Mouse (Mus musculus) cortical plate, adult 2 months (tissue): ENCODE results near the gene Hoxb13.

Experiments used
- CTCF ChIP-seq: fragments of 200-500 bp; IDR thresholded peaks from 2 replicates; pipeline ENCODE4 v1.5.1; 2011; ENCODE audit warnings: mild to moderate bottlenecking, control low read depth, low read length; ENCODE audit not compliant: insufficient read depth; ENCODE audit errors: extremely low read depth
- POLR2A ChIP-seq: fragments of 200-500 bp; IDR thresholded peaks from 2 replicates; pipeline ENCODE4 v1.6.1; 2011; ENCODE audit warnings: mild to moderate bottlenecking, low read length, control low read depth; ENCODE audit not compliant: insufficient read depth; ENCODE audit errors: extremely low read depth

DNA sequence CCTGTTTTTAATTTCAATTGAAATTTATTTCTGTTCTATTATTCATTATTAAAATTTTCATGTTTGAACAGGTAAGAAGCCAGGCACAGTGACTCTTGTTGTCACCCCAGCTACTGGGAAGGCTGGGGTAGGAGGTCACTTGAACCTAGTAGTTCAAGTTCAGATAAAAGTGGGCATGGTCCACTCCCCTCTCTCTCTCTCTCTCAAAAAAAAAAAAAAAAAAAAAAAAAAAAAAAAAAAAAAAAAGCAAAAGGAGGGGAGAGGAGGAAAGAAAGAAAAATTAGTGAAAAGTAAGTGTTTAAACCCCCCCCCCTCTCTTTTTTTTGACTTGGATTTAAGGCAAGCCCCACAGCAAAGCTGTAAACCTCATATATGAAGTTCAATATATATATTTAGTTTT is 9.9 kb upstream of the Hoxb13 start:
- TF ChIP-seq CTCF (no peak), POLR2A (no peak)
